8 mouse cellular contexts compared by ENCODE assay signal in genomic region chr11:103192956-103193824, GRCm38 (mm10). TPM values are rescaled to one million over a fixed set of nuclear protein-coding genes. Genes with fewer than 3 reads are reported as not detected.
A peak's percentile ranks its signal among the peaks of the same experiment; 100 is the strongest.
DNase-seq lines count a peak whose midpoint lies in the region; ATAC-seq and TF ChIP-seq lines count a peak whose summit lies in the region.

No protein-coding gene starts in this region.

- no peaks in the 10 kb centered on the region for H3K4me1 ChIP-seq in lung, embryonic 14.5 days (ENCODE audit: insufficient read depth)
- H3K4me1 ChIP-seq in limb, embryonic 13.5 days, result peaks cover 14% of the 10 kb centered on the region

- H3K4me2 ChIP-seq in lung, embryonic 14.5 days, result peak overlapping the region; percentile 55
- peak overlapping the region; percentile 66 for H3K4me2 ChIP-seq in limb, embryonic 13.5 days (replicated peaks)

- H3K36me3 ChIP-seq in lung, embryonic 14.5 days (ENCODE audit: insufficient read depth), result no peaks in the 10 kb centered on the region
- no peaks in the 10 kb centered on the region for H3K36me3 ChIP-seq in limb, embryonic 13.5 days

- DNase-seq in lung, embryonic 14.5 days, result peak; percentile 67
- no peak for DNase-seq in lung, postnatal 25 days (ENCODE audit: low spot score)
- peak; percentile 83 to 89 for DNase-seq in cerebellum, postnatal 25 days
- peak; percentile 50 for DNase-seq in heart, postnatal 4 days
- DNase-seq in right cerebral cortex, postnatal 14 days, result peak; percentile 84
- DNase-seq in ovary, postnatal 10 days (ENCODE audit: low spot score), result no peak
- no peak for DNase-seq in yolk sac, embryonic 10.5 days (ENCODE audit: low spot score)

- 6% methylated on average over 44 of the region's 44 CpGs for WGBS in lung, embryonic 14.5 days
- WGBS in limb, embryonic 13.5 days, result 4% methylated on average over 43 of the region's 44 CpGs

- TF ChIP-seq CTCF in lung, embryonic 14.5 days (IDR thresholded peaks at IDR 0.05; ENCODE audit: low read depth), result peak; percentile 54

- H3K4me3 ChIP-seq in lung, embryonic 14.5 days (ENCODE audit: low read depth, low read length), result peak overlapping the region; percentile 23
- peak overlapping the region; percentile 36 for H3K4me3 ChIP-seq in limb, embryonic 13.5 days

- H3K27ac ChIP-seq in lung, embryonic 14.5 days (ENCODE audit: low read depth), result no peak overlapping the region
- H3K27ac ChIP-seq in limb, embryonic 13.5 days, result no peak overlapping the region

- no peak; the same call in 1 of the 2 replicates for ATAC-seq in lung, embryonic 14.5 days (ENCODE audit: insufficient read depth)
- no peak; the same call in 1 of the 2 replicates for ATAC-seq in limb, embryonic 13.5 days (ENCODE audit: low FRiP score, low read depth)

- H3K9ac ChIP-seq in lung, embryonic 14.5 days, result no peak overlapping the region
- peak overlapping the region; percentile 27 for H3K9ac ChIP-seq in limb, embryonic 13.5 days

- H3K27me3 ChIP-seq in lung, embryonic 14.5 days (ENCODE audit: insufficient read depth, low read length), result peaks cover 75% of the 10 kb centered on the region
- H3K27me3 ChIP-seq in limb, embryonic 13.5 days, result peaks cover 92% of the 10 kb centered on the region

- no peaks in the 10 kb centered on the region for H3K9me3 ChIP-seq in lung, embryonic 14.5 days (ENCODE audit: low read depth, low read length)
- no peaks in the 10 kb centered on the region; the same call in 1 of the 2 replicates for H3K9me3 ChIP-seq in limb, embryonic 13.5 days

RNA-seq across cellular contexts. Expression of gene 1700023F06Rik, which starts 15.2 kb away (rescaled TPM):
- 0.89 and 1.2 TPM in 2 replicates for polyA plus RNA-seq in lung, embryonic 14.5 days (2014; fragmentation: Nextera tagmentation; extraction: Ambion mirVana)
- total RNA-seq in heart, postnatal 4 days (2021), result not detected
- 0.55 and 0.61 TPM in 2 replicates for polyA plus RNA-seq in limb, embryonic 13.5 days (2015; fragmentation: Nextera tagmentation; extraction: Ambion mirVana)

RNA-seq across cellular contexts. Expression of gene Fmnl1, which starts 22.3 kb away (rescaled TPM):
- polyA plus RNA-seq in lung, embryonic 14.5 days (2014; fragmentation: Nextera tagmentation; extraction: Ambion mirVana), result 2.5 and 2.8 TPM in 2 replicates
- 1 to 10 TPM; 7.4 to 8.6 TPM for total RNA-seq in heart, postnatal 4 days (2021)
- polyA plus RNA-seq in limb, embryonic 13.5 days (2015; fragmentation: Nextera tagmentation; extraction: Ambion mirVana), result 1.1 and 1.2 TPM in 2 replicates

RNA-seq across cellular contexts. Expression of gene Spata32, which starts 25.0 kb away (rescaled TPM):
- polyA plus RNA-seq in lung, embryonic 14.5 days (2014; fragmentation: Nextera tagmentation; extraction: Ambion mirVana), result not detected in 2 replicates
- not detected for total RNA-seq in heart, postnatal 4 days (2021)
- polyA plus RNA-seq in limb, embryonic 13.5 days (2015; fragmentation: Nextera tagmentation; extraction: Ambion mirVana), result not detected in 2 replicates

Comparison
In these comparisons a context has a peak if more than half of its experiments do, and no peak if none do; other contexts are left out.
1. DNase-seq: peak in lung, embryonic 14.5 days (single experiment), cerebellum, postnatal 25 days (2 of 2), heart, postnatal 4 days (single experiment) and right cerebral cortex, postnatal 14 days (single experiment); none in lung, postnatal 25 days (single experiment), ovary, postnatal 10 days (single experiment) and yolk sac, embryonic 10.5 days (single experiment).